Mouse (Mus musculus) lung, postnatal 0 days (tissue): ENCODE results near the gene Slc25a21.

Experiments
- CTCF ChIP-seq: IDR thresholded peaks from 2 replicates; pipeline ENCODE4 v1.5.1; 2016; ENCODE audit warnings: antibody characterized with exemption, mild to moderate bottlenecking
- EP300 ChIP-seq: IDR thresholded peaks from 2 replicates; pipeline ENCODE4 v1.6.1; 2016; ENCODE audit warnings: antibody characterized with exemption, mild to moderate bottlenecking, control low read depth

GRCm38 (mm10) chr12:56699351-56699750 is 497.9 kb downstream of the Slc25a21 start:
- TF ChIP-seq EP300 (no peak), CTCF (no peak)
